Mouse (Mus musculus): ENCODE results near the gene Tkt. TPM values are rescaled to one million over a fixed set of nuclear protein-coding genes. Genes with fewer than 3 reads are reported as not detected.

The Tkt gene
- polyA plus RNA-seq, 1 experiment from 2014 or later: 91.9 TPM

Small RNAs within 50 kb of the gene (microRNA-seq; reads per million reads assigned to microRNA genes)
- 2.2 reads per million, percentile 8 among the genes with 10 or more reads in this experiment for gene Mir3076 (ENCODE audit: borderline number of aligned reads)

Other genes with a start within 250 kb of the Tkt start
- gene Dcp1a, start 68.8 kb upstream of the Tkt start, polyA plus RNA-seq (2014; fragmentation: Nextera tagmentation; extraction: Ambion mirVana): 21.2 and 23.3 TPM in 2 replicates
- gene Cacna1d, start 56.9 kb upstream of the Tkt start, polyA plus RNA-seq (2014; fragmentation: Nextera tagmentation; extraction: Ambion mirVana): 3.5 and 3.8 TPM in 2 replicates
- gene Prkcd, start 77.9 kb downstream of the Tkt start, polyA plus RNA-seq (2014; fragmentation: Nextera tagmentation; extraction: Ambion mirVana): 42.5 and 44.6 TPM in 2 replicates
- 13.3 and 16.5 TPM in 2 replicates for gene Rft1, start 106.0 kb downstream of the Tkt start, polyA plus RNA-seq (2014; fragmentation: Nextera tagmentation; extraction: Ambion mirVana)
- gene Sfmbt1, start 166.5 kb downstream of the Tkt start, polyA plus RNA-seq (2014; fragmentation: Nextera tagmentation; extraction: Ambion mirVana): 14.2 and 14.9 TPM in 2 replicates

Measured in embryonic facial prominence, embryonic 14.5 days (tissue).